Mouse (Mus musculus) liver, embryonic 14.5 days (tissue): Measurements from ENCODE around the gene Pate2. TPM values are rescaled to one million over a fixed set of nuclear protein-coding genes. Genes with fewer than 3 reads are reported as not detected.

ENCODE experiments used
- ATAC-seq: fragments of 200-750 bp; cut with Nextera tagmentation; 2 replicates; pipeline ENCODE4 v1.8.0; 2017; ENCODE audit warnings: moderate number of reproducible peaks, mild to moderate bottlenecking, moderate library complexity; ENCODE audit not compliant: insufficient read depth
- DNase-seq, 3 experiments: peaks; one replicate each; pipeline ENCODE4 v3.0.0-alpha.2; 2012 to 2013; ENCODE audit warnings: low read depth in 3 of 3, low spot score in 3 of 3
- H3K27ac ChIP-seq: fragments of 300-500 bp; sonication (generic); 2 replicates; pipeline ENCODE4 v1.5.1; 2014; ENCODE audit warnings: moderate library complexity, mild to moderate bottlenecking, control low read depth, inconsistent platforms
- H3K27me3 ChIP-seq: fragments of 300-500 bp; sonication (generic); 2 replicates; pipeline ENCODE4 v1.6.1; 2014; ENCODE audit warnings: mild to moderate bottlenecking, low read length, moderate library complexity; ENCODE audit not compliant: control insufficient read depth, insufficient read depth
- H3K36me3 ChIP-seq: fragments of 300-500 bp; sonication (generic); replicated peaks from 2 replicates; pipeline ENCODE4 v1.6.1; 2014; ENCODE audit warnings: low read depth; ENCODE audit not compliant: control insufficient read depth, insufficient read depth
- H3K4me1 ChIP-seq, 2 experiments: fragments of 200-500 bp in 1 of 2; fragments of 300-500 bp in 1 of 2; sonication (generic) in 1 of 2; replicated peaks; 2 replicates each; pipeline ENCODE4 v1.6.1; 2012 to 2014; ENCODE audit warnings: antibody characterized with exemption in 1 of 2, inconsistent platforms in 1 of 2, low read length in 1 of 2; ENCODE audit not compliant: control insufficient read depth in 2 of 2, insufficient read depth in 2 of 2
- H3K4me2 ChIP-seq: fragments of 300-500 bp; sonication (generic); 2 replicates; pipeline ENCODE4 v1.6.1; 2014; ENCODE audit warnings: low read depth, mild to moderate bottlenecking, control low read depth, moderate library complexity
- H3K4me3 ChIP-seq, 2 experiments: fragments of 200-500 bp in 1 of 2; fragments of 300-500 bp in 1 of 2; sonication (generic) in 1 of 2; 2 replicates each; pipeline ENCODE4 v1.5.1; 2012 to 2014; ENCODE audit warnings: low read depth in 2 of 2, low read length in 2 of 2, mild to moderate bottlenecking in 2 of 2, control low read depth in 1 of 2, inconsistent platforms in 1 of 2, moderate library complexity in 1 of 2; ENCODE audit not compliant: insufficient read depth in 1 of 2
- H3K9ac ChIP-seq: fragments of 300-500 bp; sonication (generic); replicated peaks from 2 replicates; pipeline ENCODE4 v1.6.1; 2014; ENCODE audit warnings: mild to moderate bottlenecking, control low read depth, moderate library complexity
- H3K9me3 ChIP-seq: fragments of 300-500 bp; sonication (generic); 2 replicates; pipeline ENCODE4 v1.6.1; 2016; ENCODE audit warnings: low read length, mixed read lengths; ENCODE audit not compliant: control insufficient read depth
- CTCF ChIP-seq: IDR thresholded peaks from 2 replicates; pipeline ENCODE4 v1.5.1; 2016; ENCODE audit warnings: antibody characterized with exemption, low read depth, control low read depth
- EP300 ChIP-seq: IDR thresholded peaks from 2 replicates; pipeline ENCODE4 v1.6.1; 2016; ENCODE audit warnings: antibody characterized with exemption, low read depth
- WGBS: fragments of 180-500 bp; shearing (Covaris S2); extraction: QIAGEN DNeasy Blood & Tissue Kit; methylation state at CpG from one replicate; pipeline ENCODE4 v1.1.7; 2014; ENCODE audit not compliant: insufficient replicate concordance; 5-methylcytosine and 5-hydroxymethylcytosine counted together
- polyA plus RNA-seq, 2 experiments: library from polyadenylated mRNA; depleted of rRNA in 1 of 2; stranded (reverse) in 1 of 2; unstranded in 1 of 2; fragments of >200 nt; fragmentation: Nextera tagmentation in 1 of 2; extraction: Ambion mirVana in 1 of 2; gene quantifications; 2 replicates each; pipeline versions ENCODE4 v1.2.1 to v1.2.3; 2012 to 2014

Gene Pate2
- polyA plus RNA-seq, 2 experiments: 0.09 to 0.29 TPM

DNA sequence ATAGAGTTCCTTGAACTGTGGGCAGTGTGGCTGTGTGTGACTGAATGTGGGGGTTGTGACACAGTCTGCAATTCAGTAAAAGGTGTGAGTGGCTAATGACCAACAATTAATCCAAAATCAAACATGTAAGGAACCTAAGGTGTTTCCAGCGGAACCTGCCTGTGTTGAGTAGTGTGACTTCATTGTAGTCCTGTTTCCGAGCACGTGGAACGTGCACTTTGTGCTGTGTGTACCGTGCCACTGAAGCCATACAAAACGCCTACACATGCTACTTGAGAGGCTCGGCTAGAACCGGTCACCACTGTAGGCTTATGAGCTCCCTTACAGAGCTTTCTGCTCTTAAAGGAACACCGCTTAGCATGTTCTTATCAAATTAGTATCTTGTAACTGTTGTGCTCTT is 21.6 kb upstream of the Pate2 start:
- H3K4me3 ChIP-seq: no peak overlapping the region
- ATAC-seq: no peak
- no peaks in the 10 kb centered on the region for H3K9me3 ChIP-seq
- peaks cover 0 to 6% of the 10 kb centered on the region in 2 experiments; a peak in 2 of 4 replicates for H3K4me1 ChIP-seq
- TF ChIP-seq EP300: no peak
- TF ChIP-seq CTCF: no peak
- H3K9ac ChIP-seq: no peak overlapping the region
- H3K27me3 ChIP-seq: no peaks in the 10 kb centered on the region
- H3K27ac ChIP-seq: no peak overlapping the region
- no peak overlapping the region for H3K4me2 ChIP-seq
- no peak for DNase-seq
- WGBS: 66% methylated on average over 9 of the region's 9 CpGs
- H3K36me3 ChIP-seq: no peaks in the 10 kb centered on the region

DNA sequence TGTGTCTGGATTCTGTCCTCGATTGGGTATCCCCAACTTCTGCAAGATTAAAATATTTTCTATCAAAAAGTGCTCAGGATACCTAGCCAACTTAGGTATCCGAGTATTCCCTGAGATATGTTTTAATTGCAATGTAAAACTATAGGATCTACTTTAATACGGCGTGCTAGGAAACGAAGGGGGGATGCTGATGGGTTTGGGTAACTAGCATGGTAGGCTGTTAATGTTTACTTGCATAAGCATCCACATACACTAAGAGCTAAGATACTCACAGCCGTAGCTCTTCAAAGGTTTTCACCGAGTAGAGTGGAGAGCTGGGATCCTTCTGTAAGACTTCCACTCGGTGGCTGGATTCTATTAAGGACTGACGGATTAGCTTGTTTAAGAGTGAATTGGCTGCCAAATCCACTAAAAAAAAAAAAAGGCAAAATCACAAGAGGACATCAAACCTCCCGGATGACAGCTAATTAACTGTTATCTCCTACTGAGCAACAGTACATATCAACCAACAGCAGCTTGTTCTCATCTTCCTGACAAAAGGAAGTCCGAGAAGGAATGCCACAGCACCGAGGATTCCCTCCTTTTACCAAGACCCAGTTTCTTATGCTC is 13.5 kb upstream of the Pate2 start:
- H3K4me2 ChIP-seq: no peak overlapping the region
- WGBS: 51% methylated on average over 12 of the region's 12 CpGs

DNA sequence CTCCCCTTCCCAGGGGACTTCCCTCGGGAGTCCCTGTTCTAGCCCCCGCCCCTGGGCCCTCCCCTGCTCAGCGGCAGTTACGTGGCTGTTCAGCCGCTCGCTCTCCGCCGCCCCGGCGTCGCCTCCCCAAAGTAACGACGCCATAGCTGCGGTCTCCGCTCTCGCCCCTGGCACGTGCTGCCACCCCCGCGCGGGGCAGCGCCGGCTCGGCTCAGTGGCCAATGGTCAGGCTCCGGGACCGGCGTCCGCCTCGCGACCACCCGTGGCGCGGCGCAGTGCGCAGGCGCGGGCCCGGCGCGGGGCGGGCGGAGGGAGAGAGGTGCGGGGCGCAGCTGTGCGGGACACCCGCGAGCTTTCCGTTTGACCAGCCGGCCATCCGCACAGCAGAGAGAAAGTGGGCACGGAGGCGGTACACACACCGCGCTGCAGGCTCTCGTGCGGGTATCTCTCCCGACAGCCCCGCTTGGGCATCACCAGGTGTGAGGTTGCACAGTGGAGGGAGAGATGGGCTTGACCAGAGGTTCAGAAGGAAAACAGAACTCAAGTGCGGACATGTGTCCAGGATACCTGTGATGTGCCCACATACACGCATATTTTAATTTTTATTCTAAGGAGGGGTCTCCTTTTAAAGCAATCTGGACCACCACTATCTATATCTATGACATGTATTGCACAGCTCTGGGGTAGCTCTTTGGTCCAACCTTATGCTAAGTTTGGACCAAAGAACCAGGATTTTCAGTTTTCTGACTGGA is 11.7 kb upstream of the Pate2 start, which contains the start of the genes Ddx25 and Pus3:
Gene Ddx25 (minus strand): TSS at position 272 of the 752 bp plus-strand sequence.
Gene Pus3 (plus strand): TSS at position 339 of the 752 bp plus-strand sequence.
- H3K27me3 ChIP-seq: peaks cover 34% of the 10 kb centered on the region
- under 1% methylated on average over 58 of the region's 59 CpGs for WGBS
- H3K4me2 ChIP-seq: peak within 1 kb of the TSS; percentile 69
- no peak within 1 kb of the TSS for H3K27ac ChIP-seq
- DNase-seq (no peak), ATAC-seq (peak; percentile 27; the same call in 1 of the 2 replicates)
- H3K36me3 ChIP-seq: peaks cover 12% of the 10 kb centered on the region
- H3K9me3 ChIP-seq: no peaks in the 10 kb centered on the region
- TF ChIP-seq EP300 (no peak), CTCF (no peak)
- peak within 1 kb of the TSS; percentile 70 to 86 for H3K4me3 ChIP-seq
- H3K4me1 ChIP-seq: peaks cover 6 to 10% of the 10 kb centered on the region in 2 experiments
- peak within 1 kb of the TSS; percentile 56 for H3K9ac ChIP-seq

More for the DNA sequence above, 13.5 kb upstream of the Pate2 start:
- peaks cover 6% of the 10 kb centered on the region for H3K36me3 ChIP-seq
- no peak for ATAC-seq
- H3K27ac ChIP-seq: no peak overlapping the region
- TF ChIP-seq CTCF: no peak
- no peak for TF ChIP-seq EP300
- DNase-seq: no peak
- H3K9ac ChIP-seq: no peak overlapping the region
- no peaks in the 10 kb centered on the region for H3K9me3 ChIP-seq
- H3K4me3 ChIP-seq: no peak overlapping the region
- H3K27me3 ChIP-seq: peaks cover 34% of the 10 kb centered on the region
- peaks cover 6 to 10% of the 10 kb centered on the region in 2 experiments for H3K4me1 ChIP-seq

DNA sequence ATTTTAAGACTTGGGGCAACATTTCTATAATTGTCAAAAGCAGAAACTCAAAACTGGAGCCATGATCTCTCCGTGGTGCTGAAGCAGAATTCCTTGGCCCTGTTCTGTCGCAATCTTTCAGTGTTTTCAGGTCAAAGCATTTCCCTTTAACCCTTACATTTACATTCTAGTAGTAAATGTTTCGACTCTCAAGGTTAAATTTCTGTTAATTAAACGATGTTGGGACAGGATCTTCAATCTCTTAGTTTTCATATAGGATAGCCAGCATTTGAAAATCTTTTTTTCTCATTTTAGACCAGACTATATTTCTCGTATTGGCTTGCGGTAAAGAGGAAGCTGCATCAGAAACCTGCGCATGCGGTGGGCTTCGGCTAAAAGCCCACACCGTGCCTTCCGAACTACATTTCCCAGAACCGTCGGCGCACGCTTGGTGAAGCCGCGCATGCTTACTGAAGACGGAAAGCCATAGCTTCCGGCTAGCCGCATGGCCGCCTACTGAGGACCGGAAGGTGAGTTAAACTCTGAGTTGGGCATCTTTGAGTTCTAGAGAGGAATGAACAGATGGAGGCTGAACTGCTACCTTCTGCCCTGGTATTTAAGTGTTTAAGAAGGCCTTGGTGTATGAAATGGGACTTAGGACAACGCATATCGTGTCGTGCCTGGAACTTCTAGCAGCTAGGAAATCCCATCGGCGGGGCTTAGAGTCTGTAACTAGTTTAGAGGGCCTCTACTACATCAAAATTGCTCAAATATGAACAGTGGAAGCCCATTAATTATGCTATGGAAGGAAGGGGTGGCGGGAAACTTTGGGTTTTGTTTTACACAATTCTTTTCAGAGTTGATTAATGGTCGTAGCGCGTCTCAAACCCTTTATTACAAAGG is 10.8 kb upstream of the Pate2 start:
- peaks cover 14% of the 10 kb centered on the region for H3K36me3 ChIP-seq
- no peaks in the 10 kb centered on the region for H3K9me3 ChIP-seq
- no peak for TF ChIP-seq CTCF
- TF ChIP-seq EP300: no peak
- DNase-seq (peak; percentile 54 to 60 (median 54)), ATAC-seq (peak; percentile 76)
- peak overlapping the region; percentile 69 for H3K4me2 ChIP-seq
- H3K9ac ChIP-seq: peak overlapping the region; percentile 56
- H3K4me1 ChIP-seq: peaks cover 6 to 10% of the 10 kb centered on the region in 2 experiments
- peaks cover 34% of the 10 kb centered on the region for H3K27me3 ChIP-seq
- H3K4me3 ChIP-seq: peak overlapping the region; percentile 70 to 86
- no peak overlapping the region for H3K27ac ChIP-seq
- 1% methylated on average over 31 of the region's 31 CpGs for whole genome bisulfite sequencing
